Mouse (Mus musculus): ENCODE data around the gene Satb2.
"Not testable (repeated sequence)": the region's sequence is repeated elsewhere in the genome, so short reads cannot be mapped to it uniquely, and the experiment has no call there.

Gene Satb2

DNA sequence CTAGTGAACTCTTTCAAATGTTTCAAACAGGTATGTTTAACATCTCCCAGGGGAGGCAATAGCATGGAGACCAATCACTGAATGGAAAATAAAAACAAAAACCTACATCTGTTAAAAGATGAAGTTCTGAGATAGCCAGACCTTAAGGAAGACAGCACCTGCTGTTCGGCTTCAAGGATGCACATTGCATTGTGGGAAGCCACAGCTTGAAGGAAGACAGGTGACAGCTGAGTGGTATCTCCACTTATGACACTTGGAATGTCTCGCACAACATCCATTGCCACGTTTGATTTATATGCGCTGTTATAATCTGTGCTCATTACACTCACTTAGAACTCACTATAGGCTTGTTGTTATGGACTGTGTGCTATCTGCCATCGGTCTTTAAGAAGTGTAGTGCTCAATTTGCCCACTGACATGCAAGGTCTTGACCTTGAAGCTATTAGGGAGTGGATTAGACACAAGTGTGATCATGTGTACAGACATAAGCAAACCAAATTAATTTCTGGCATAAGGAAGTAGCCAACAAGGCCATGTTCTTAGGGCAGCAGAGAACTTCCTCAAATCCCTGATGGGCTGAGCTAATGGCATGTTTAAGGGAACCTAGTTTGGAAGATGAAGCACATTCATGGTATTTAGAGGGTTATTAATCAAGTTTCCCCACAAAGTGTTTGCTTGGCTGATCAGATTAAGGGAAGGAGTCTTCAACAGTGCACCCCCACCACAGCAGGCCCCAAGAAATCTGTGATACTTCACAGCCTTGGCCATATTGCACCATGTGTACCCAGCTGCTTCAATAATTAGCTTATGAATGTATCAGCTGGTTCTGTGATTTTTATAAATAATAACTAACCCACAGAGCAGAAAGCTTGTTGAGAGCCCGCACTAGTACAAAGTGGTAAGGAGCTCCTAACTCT lies 144.2 kb downstream of the Satb2 start:
- DNase-seq (ENCODE audit: low spot score): no peak

DNA sequence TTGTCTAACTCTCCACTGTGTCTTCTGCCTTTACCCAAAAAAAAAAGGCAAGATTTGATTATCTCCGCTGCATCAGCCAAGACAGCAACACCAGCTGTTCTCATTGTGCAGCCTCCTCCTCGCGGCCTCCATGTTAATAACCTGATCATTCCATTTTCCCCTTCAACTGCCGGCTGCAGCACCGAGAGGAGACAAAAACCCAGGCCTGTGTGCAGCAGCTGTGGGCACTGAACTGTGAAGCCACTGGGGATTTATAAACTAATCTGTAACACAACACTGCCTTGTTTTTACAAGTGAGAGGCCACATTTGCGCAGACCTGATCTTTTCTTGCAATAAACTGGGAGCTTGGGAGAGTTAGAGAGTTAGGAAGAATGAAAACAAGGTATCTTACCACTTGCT lies 145.1 kb downstream of the Satb2 start:
- no peak for DNase-seq (ENCODE audit: low spot score)

DNA sequence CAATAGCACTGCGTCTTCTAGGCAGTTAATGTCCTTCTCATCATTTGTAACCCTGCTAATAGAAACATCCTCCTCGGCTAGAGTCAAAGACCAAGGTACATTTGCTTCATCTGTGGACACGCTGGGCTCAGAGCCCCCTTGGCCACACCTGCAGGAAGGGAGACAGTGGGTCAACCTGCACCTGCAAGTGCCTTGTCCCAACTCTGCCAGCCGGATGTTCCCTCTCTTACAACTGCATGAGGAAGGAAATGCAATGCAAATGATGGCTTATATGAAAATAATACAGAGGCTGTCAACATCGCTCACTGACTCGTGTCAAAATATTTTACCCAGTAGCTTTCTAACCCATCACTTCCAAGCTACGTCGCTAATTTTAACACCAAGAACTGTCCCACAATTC lies 145.7 kb downstream of the Satb2 start:
- DNase-seq (ENCODE audit: low spot score): no peak

DNA sequence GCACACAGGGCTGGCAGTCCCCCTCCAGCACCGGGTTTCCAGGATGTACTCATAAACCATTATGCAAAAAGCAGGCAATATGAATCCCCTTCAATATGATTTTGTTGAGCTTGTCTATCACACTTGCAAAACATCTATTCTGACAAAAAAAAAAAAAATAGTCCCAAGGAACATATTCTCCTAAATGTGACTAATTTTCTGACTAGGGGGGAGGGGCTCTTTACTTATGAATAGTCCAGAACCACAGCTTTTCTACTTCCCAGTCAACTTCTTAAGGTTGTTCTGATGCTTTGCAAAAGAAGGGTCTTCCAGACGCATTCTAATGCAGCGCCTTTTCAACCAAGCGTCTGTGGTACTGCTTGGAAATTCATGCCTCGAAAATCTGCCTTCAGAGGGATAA lies 155.7 kb downstream of the Satb2 start:
- DNase-seq (ENCODE audit: low spot score): no peak

DNA sequence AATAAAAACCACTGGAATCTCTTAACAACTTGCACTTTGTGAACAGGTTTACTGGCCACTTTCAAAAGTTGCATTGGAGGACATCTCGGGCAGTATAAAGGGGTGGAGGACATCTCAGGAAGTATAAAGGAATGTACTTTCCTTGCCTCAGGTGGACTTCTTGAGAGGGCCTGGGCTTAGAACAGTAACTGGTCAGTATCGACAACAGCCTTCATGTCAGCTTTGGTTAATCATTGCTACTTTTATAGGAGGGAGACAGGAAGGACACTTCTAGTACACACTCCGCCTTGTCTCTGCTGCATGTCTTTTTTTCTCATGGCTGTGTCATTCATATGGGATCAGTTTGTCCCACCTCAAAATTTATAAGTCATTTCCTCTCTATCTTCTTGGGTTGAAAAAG lies 156.4 kb downstream of the Satb2 start:
- DNase-seq (ENCODE audit: low spot score): no peak

DNA sequence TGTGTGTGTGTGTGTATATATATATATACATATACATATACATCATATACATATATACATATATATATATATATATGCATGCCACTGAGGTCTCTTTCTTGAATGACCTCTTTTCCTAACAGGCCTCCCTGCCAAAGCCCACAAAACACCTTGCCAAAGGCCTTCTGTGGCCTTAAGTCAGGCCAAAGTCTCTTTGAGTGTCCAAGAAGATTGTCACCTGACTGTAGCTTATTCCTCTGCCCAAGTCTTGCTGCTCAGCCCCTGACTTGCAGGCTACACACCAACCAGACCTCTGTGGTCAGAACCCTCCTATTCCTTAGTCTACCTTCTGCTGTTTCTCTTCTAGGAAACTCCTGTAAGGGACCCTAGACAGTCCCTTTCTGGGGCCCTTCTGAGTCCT lies 164.9 kb downstream of the Satb2 start:
- no peak for DNase-seq (ENCODE audit: low spot score)

DNA sequence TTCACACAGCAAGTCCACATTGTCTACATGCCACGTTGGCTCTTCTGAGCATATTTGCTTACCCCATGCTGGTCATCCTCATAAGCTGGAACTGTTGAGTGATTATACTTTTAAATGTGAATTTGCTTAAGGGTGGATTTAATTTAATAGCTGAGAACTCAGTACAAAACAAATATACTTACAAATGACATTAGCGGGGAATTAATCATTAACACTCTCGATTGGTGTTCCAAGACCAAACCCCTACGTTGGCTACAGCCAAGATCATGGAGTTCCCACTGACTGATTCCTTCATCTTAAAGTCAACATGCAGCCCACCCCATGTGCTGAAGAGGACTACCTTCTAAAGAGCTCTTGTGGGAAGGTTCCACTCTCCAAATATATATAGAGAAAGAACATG lies 165.5 kb downstream of the Satb2 start:
- DNase-seq (ENCODE audit: low spot score): no peak

DNA sequence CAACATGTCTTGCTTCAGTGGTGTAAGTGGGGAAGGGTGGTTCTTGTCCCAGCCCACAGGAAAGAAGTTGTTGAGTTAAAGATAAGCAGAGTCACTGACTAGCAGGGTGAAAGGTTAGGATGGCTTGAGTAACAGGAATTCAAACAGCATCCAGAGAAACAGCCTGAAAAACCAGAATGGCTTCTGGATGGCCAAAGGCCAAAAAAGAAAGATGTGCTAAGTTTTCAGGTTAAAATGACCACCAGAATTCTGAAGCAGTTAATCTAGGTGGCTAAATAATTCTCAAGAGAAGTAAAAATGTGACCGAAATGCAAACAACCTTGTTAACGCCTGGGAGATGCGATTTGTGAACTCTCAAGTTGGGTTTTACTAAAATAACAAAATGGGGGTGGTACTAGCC lies 167.0 kb downstream of the Satb2 start:
- no peak for DNase-seq (ENCODE audit: low spot score)

DNA sequence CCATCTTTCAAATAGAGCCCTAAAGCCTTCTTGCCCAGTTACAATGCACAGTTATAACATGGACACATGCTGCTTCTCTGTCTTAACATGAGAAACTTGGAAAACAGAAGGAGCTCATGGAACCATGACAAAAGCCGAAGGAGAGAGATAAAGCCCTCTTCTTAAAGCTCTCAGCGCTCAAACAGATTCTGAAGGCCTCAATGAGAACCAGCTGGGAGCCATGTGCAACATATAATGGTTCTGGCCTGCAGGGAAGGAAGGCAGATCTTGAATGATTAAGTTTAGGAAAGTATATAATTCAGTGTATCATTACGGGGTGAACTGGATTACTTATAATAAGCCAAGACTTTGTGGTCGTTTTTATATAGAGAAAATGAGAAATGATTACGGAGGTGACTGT lies 172.4 kb downstream of the Satb2 start:
- DNase-seq (ENCODE audit: low spot score): no peak

DNA sequence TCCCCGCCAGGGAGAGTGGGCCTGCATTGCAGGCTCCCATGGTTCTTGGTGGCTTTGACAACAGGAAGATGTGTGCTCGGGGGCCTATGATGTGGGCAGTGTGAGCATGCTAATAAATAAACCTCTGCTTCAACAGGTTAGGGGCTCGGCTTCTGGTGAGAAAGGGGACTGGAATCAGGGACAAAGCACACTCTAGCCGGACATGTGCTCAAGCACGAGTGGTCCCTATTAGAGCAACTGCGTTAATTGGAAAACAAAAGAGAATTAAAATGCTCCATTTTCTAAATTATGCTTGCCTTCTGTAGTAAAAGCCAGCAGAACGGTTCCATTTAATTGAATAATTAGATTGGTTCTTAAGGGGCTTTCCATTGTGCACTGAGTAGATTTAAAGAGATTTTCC lies 177.8 kb downstream of the Satb2 start:
- no peak for DNase-seq (ENCODE audit: low spot score)

DNA sequence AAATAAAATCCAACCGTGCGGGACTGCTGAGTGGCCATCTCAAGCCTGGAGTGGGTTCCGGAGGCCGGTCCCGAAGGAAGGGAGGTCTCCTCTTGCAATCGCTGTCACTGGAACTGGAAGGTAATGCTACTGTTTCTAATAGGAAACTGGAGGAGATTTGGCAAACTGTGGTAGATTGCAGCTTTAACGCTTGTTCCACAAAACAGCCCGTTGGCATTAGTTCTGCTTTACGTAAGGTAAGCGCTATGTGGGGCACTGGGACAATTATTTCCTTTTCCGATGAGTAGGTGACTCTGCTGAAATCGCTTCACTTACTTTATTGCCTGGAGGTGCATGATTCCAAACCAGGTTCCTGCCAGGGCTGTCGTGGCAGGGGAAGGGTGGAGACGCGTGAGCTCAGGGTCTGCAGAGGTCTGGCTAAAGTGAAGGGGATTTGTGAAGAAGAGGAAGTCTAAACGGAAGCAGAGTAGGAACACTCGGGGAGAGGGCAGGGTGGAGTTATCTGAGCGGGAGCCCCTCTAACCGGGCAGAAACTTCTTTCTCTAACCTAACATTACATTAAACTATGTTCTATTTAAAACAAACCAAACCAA lies 183.3 kb downstream of the Satb2 start:
- no peak for DNase-seq (ENCODE audit: low spot score)

DNA sequence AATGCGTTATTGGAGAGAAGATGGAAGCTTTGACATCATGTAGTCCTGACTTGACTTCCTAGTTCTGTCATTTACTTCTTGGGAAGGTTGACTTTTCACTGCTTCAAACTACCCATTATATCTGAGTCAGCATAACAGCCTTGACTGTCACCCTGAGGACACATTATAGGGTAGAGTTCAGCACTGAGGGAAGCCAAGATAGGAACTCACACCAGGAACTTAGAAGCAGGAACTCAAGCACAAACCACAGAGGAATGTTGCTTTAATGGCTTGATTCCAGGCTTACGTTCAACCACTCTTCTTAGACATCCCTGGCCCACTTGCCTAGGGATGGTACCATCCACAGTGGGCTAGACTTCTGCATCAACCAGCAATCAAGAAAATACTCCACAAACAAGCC lies 188.8 kb downstream of the Satb2 start:
- DNase-seq (ENCODE audit: low spot score): no peak

DNA sequence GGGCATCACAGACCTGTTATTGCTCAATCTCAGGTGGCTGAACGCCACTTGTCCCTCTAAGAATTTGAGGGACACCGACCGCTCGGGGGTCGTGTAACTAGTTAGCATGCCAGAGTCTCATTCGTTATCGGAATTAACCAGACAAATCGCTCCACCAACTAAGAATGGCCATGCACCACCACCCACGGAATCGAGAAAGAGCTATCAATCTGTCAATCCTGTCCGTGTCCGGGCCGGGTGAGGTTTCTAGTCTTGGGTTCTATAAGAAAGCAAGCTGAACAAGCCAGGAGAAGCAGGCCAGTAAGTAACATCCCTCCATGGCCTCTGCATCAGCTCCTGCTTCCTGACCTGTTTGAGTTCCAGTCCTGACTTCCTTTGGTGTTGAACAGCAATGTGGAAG lies 196.3 kb downstream of the Satb2 start:
- DNase-seq (ENCODE audit: low spot score): not testable (repeated sequence)

DNA sequence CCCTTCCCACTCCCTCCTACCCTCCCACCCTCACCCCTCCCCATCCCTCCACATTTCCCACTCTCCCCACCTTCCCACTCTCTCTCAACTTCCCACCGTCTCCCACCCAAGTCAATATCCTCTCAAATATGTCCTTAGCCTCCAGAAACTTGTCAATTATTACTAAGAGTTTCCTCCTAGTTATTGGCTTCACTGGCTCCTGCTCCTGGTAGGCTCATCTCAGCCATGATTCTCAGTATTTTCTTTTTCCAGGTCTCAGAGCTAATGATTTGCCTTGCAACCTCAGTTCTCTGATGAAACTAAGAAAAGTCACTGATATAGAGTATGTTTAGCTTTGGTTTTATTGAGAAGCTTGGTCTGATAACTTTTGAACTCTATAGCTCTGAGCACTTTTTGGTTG lies 214.2 kb downstream of the Satb2 start:
- DNase-seq (ENCODE audit: low spot score): no peak

DNA sequence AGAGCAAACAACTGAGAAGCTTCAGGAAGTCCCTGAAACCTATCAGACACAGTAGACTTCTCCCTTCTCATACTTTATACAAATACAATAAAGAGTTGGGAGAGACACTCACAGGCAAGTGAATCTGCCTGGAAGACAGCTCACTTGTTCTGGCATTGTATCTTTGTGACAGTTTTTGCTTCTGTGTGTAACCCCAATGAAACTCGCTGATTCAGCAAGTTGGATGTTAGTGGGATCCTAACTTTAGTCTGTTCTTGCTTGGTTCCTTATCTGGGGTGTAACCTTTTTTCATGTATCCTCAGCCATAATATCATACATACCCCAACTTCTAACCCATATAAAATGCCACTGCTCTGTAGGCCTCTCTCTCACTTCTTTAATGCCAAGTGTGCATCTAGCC lies 216.9 kb downstream of the Satb2 start:
- no peak for DNase-seq (ENCODE audit: low spot score)

DNA sequence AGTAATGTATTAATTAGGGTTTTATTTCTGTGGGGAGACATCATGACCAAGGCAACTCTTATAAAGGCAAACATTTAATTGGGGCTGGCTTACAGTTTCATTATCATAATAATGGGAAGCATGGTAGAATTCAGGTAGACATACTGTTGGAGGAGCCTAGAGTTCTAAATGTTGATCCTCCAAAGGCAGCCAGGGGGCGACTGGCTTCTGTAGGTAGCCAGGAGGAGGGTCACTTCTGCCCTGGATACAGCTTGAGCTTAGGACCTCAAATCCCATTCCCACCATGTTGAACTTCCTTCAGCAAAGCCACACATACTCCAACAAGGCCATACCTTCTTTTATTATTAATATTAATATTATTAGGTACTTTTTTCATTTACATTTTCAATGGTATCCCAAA lies 225.2 kb downstream of the Satb2 start:
- no peak for DNase-seq (ENCODE audit: low spot score)

DNA sequence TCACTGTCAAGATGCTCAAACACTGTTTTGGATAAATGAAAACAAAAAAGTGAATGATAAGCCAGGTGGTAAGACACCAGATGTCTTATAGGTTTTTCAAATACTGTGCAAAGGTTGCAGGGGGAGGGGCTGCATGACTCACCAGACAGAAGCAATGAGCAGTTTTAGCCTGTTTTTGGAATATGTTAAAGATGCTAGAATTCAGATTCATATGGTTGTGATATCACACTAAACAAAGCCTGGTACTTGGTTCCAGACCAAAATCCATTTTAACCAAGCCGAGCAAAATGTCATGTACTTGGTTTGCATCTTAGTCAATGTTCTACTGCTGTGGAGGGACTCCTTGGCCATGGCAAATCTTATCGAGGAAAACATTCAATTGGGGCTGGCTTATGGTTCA lies 227.8 kb downstream of the Satb2 start:
- DNase-seq (ENCODE audit: low spot score): no peak

DNA sequence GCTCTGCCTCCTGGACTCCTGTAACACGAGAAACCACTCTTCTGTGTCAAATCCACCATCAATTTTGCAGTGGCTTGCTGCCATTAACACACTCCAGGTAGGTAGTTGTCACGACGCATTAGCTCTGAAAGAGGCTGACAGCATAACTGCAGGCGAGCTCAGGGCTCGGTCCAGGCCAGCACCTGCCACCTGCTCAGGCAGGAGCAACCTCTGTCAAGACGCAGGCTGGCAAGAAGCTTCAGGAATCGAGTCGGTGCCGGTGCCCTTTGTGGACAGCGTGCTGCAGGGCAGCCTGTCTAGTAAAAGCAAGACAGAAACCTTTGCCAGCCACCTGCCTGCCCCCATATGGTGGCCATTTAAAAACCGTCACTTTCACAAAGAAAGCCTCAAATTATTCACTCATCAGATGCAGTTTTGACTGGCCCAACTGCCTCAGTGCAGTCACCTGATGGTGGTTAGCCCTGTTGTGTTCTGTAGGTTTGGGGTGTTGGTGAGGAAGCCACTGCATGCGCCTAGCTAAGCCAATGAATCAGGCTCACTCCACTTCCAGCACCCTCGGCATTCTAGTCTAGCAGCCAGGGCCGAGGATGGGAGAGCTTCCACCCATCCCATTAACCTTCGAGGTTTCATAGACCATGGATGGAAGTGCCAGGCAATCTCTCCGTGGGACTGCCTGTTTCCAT lies 228.7 kb downstream of the Satb2 start:
- DNase-seq (ENCODE audit: low spot score): no peak

DNA sequence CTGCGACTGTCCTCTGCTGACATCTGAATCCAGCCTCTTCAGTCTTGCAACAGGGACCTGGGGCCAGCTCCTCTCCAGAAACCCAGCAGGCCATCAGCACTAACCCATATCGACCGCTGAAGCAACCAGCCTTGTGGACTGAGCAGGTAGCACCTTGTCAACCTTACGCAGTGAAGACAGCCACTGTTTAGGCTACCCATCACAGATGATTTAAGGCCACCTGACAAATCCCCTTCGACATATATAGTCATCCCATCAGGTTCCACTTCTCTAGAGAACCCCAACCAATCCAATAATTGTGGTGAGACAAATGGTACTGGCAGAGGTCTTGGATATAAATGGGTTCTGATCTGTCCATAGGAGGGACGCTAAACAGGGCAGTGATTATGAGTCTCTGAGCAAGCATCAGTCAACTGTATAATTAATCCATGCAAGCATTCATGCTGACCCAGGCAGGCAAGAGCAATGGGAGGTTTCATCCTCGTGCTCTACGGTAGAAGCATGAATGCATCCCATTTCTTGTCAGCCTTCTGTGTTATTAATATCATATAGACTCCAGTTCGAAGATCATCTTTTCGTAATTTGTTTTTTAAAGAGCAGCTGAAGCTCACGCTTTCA lies 229.5 kb downstream of the Satb2 start:
- no peak for DNase-seq (ENCODE audit: low spot score)

Data from urinary bladder, postnatal 10 days (tissue).